Mouse (Mus musculus) kidney, adult 2 months (tissue): ENCODE data around the gene Stk39.

Source experiments
- CTCF ChIP-seq: fragments of 200-500 bp; conservative IDR thresholded peaks from 2 replicates; pipeline ENCODE4 v1.5.1; 2011; ENCODE audit warnings: low read depth, mild to moderate bottlenecking, control low read depth, low read length, moderate library complexity, mixed read lengths; ENCODE audit not compliant: insufficient read depth, insufficient read length
- POLR2A ChIP-seq: fragments of 200-500 bp; IDR thresholded peaks from one replicate; pipeline ENCODE4 v1.6.1; 2011; ENCODE audit warnings: low read depth, low read length, control low read depth

- TF ChIP-seq CTCF: no peak
- no peak for TF ChIP-seq POLR2A
These were observed 14.0 kb downstream of the Stk39 start for GRCm38 (mm10) chr2:68458115-68458514.
